18 mouse cellular contexts compared by ENCODE assay signal in the genomic region with DNA sequence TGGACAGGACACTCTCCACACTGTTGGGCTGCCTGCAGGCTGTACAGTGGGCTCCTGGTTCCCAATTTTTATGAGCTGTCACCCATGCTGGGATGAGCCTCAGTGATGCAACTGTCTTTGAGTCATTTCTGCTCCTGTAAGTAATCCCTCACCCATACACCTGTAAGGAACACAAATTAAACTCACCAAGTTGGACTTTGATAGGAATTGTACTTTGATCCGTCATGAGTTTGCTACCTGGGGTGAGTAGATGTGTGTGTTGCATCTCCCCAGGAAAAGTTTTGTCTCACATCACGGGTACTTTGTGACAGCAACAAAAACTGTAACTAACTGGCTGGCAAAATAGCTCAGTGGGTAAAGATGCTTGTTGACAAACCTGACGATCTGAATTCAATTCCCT.
"Had no signal": no experiment of that assay in that cellular context is flagged by ENCODE, and none has a peak within 500 bp of the region (broad histone marks: within the 10 kb centered on the region; RNA-seq: fewer than 3 reads in every experiment).

No protein-coding gene starts in this region.

- H3K4me2 ChIP-seq: limb, embryonic 13.5 days; liver, embryonic 12.5 days; liver, embryonic 15.5 days; midbrain, embryonic 13.5 days had no signal

- H3K27ac ChIP-seq: layer of hippocampus, adult 2 months; limb, embryonic 10.5 days; limb, embryonic 13.5 days; liver, embryonic 12.5 days; liver, embryonic 15.5 days; macrophage; midbrain, embryonic 13.5 days; stomach, postnatal 0 days had no signal

- H3K4me1 ChIP-seq: limb, embryonic 10.5 days had no signal

- H3K4me3 ChIP-seq: layer of hippocampus, adult 2 months; limb, embryonic 10.5 days; limb, embryonic 13.5 days; liver, embryonic 12.5 days; liver, embryonic 15.5 days; midbrain, embryonic 13.5 days had no signal

- H3K27me3 ChIP-seq: limb, embryonic 13.5 days; liver, embryonic 12.5 days; liver, embryonic 15.5 days; midbrain, embryonic 13.5 days had no signal

- H3K36me3 ChIP-seq: limb, embryonic 10.5 days; limb, embryonic 13.5 days had no signal

- H3K9me3 ChIP-seq: limb, embryonic 10.5 days; limb, embryonic 13.5 days; liver, embryonic 12.5 days; liver, embryonic 15.5 days; midbrain, embryonic 13.5 days had no signal

- ATAC-seq: inflammation-experienced regulatory T-cells, adult 6 months; liver, embryonic 12.5 days; midbrain, embryonic 13.5 days; midbrain, embryonic 16.5 days had no signal

- H3K9ac ChIP-seq: limb, embryonic 13.5 days; liver, embryonic 12.5 days; liver, embryonic 15.5 days; midbrain, embryonic 13.5 days had no signal

- DNase-seq: kidney, adult 18-20 months; kidney, postnatal 25 days; layer of hippocampus, adult 9-11 months; lung, adult 2 months; lung, postnatal 14 days; thymus, adult 2 months; thymus, postnatal 14 days; thymus, postnatal 4 days had no signal
